Mouse (Mus musculus) stomach, postnatal 0 days (tissue): Measurements from ENCODE around the gene Rxrb.

Experiments
- CTCF ChIP-seq: IDR thresholded peaks from 2 replicates; pipeline ENCODE4 v1.5.1; 2016; ENCODE audit warnings: antibody characterized with exemption, low read depth, mild to moderate bottlenecking, moderate library complexity
- EP300 ChIP-seq: optimal IDR thresholded peaks from 2 replicates; pipeline ENCODE3; 2016; ENCODE audit warnings: antibody characterized with exemption

DNA sequence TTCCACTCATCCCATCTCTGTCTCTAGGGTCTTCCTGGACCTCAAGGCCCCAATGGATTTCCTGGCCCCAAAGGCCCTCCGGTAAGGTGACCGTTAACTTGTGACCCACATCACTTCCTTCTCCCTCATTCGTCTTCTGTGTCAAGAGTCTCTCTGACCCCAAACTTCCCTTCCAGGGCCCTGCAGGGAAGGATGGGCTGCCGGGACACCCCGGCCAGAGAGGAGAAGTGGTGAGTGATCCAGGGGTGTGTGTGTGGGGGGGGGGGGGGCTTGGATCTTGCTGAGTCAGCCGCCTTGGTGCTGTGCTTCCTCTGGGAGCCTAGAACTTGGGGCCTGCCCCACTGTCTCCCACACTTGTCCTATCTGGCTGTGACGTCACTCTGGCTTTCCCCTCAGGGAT lies 25.6 kb downstream of the Rxrb start:
- TF ChIP-seq EP300 (no peak), CTCF (no peak)
